Mouse (Mus musculus): ENCODE measurements around the gene Vps35l. TPM values are rescaled to one million over a fixed set of nuclear protein-coding genes. Genes with fewer than 3 reads are reported as not detected.

Vps35l gene
- polyA plus RNA-seq, 1 experiment from 2014 or later, result 94.4 TPM

Other genes with a start within 250 kb of the Vps35l start
- 0.87 and 1.0 TPM in 2 replicates for gene Itpripl2, start 248.3 kb upstream of the Vps35l start, polyA plus RNA-seq (2015; fragmentation: Nextera tagmentation; extraction: Ambion mirVana)
- 100 and 101 TPM in 2 replicates for gene Coq7, start 206.9 kb upstream of the Vps35l start, polyA plus RNA-seq (2015; fragmentation: Nextera tagmentation; extraction: Ambion mirVana)
- 6.7 and 6.9 TPM in 2 replicates for gene Tmc7, start 155.5 kb upstream of the Vps35l start, polyA plus RNA-seq (2015; fragmentation: Nextera tagmentation; extraction: Ambion mirVana)
- gene Tmc5, start 142.9 kb upstream of the Vps35l start, polyA plus RNA-seq (2015; fragmentation: Nextera tagmentation; extraction: Ambion mirVana), result 0.12 and 0.14 TPM in 2 replicates
- 209 and 212 TPM in 2 replicates for gene Gde1, start 34.4 kb upstream of the Vps35l start, polyA plus RNA-seq (2015; fragmentation: Nextera tagmentation; extraction: Ambion mirVana)
- 26.2 and 27.0 TPM in 2 replicates for gene Ccp110, start 27.7 kb upstream of the Vps35l start, polyA plus RNA-seq (2015; fragmentation: Nextera tagmentation; extraction: Ambion mirVana)
- gene Iqck, start 115.5 kb downstream of the Vps35l start, polyA plus RNA-seq (2015; fragmentation: Nextera tagmentation; extraction: Ambion mirVana), result 3.7 and 4.7 TPM in 2 replicates
- 70.1 TPM in 2 replicates for gene Knop1, start 116.0 kb downstream of the Vps35l start, polyA plus RNA-seq (2015; fragmentation: Nextera tagmentation; extraction: Ambion mirVana)